Mouse (Mus musculus) MN1 (cell line): ENCODE measurements around the gene Olfr1263.

Experiments used
- DNase-seq: peaks from one replicate; pipeline ENCODE4 v3.0.0-alpha.2; 2016; ENCODE audit warnings: low spot score

The Olfr1263 gene

GRCm38 (mm10) chr2:90011831-90012230, at the start of gene Olfr1263:
TSS of gene Olfr1263 (plus strand) at chr2:90012131.
- DNase-seq = no peak

- DNase-seq = no peak
Observed at GRCm38 (mm10) chr2:89974184-89974583, 37.7 kb upstream of the Olfr1263 start, which contains the start of gene Olfr1260. TSS of gene Olfr1260 (plus strand) at chr2:89974340.

- no peak for DNase-seq
Observed at GRCm38 (mm10) chr2:89977709-89978108, 34.2 kb upstream of the Olfr1263 start.

GRCm38 (mm10) chr2:89990921-89991320, 21.0 kb upstream of the Olfr1263 start, which contains the start of gene Olfr1261:
TSS of gene Olfr1261 (plus strand) at chr2:89991221.
- no peak for DNase-seq

GRCm38 (mm10) chr2:89999845-90000244, 12.1 kb upstream of the Olfr1263 start, which contains the start of gene Olfr1262:
TSS of gene Olfr1262 (plus strand) at chr2:90000145.
- DNase-seq = no peak

GRCm38 (mm10) chr2:90025477-90025876, 13.5 kb downstream of the Olfr1263 start, which contains the start of gene Olfr1264:
TSS of gene Olfr1264 (minus strand) at chr2:90025577.
- no peak for DNase-seq

GRCm38 (mm10) chr2:90035037-90035436, 23.1 kb downstream of the Olfr1263 start, which contains the start of gene Olfr1265:
TSS of gene Olfr1265 (plus strand) at chr2:90035337.
- DNase-seq = no peak

GRCm38 (mm10) chr2:90063494-90063893, 51.6 kb downstream of the Olfr1263 start, which contains the start of gene Olfr140:
TSS of gene Olfr140 (minus strand) at chr2:90063594.
- no peak for DNase-seq
